Mouse (Mus musculus): Measurements from ENCODE around the gene Slc35f3. TPM values are rescaled to one million over a fixed set of nuclear protein-coding genes. Genes with fewer than 3 reads are reported as not detected.
A peak's percentile ranks its signal among the peaks of the same experiment; 100 is the strongest.

Slc35f3 gene
- polyA plus RNA-seq, 1 experiment, result 0.14 TPM

DNA sequence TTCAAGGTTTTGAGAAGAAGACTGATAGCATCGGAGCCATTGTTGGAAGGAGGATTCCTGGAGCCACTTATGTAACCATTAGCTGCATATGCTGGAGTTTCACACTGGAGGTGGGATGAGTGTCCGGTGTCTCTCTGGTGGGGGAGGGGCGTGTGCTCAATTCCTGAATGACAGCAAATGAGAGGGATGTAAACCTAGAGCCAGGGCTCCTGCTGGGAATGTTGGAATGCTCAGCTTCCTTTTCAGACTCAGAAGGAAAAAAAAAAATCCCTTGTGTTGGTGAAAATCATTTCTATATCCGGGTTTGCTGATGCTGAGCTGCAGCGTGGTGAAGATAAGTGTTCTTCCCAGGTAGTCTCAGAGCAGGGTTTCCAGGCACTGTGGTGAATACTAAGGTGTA lies 29.4 kb downstream of the Slc35f3 start:
- H3K4me3 ChIP-seq (ENCODE audit: control insufficient read depth, low read depth, low read length), result no peak overlapping the region
- no peaks in the 10 kb centered on the region for H3K4me1 ChIP-seq (ENCODE audit: control insufficient read depth, insufficient read depth, low read length)
- H3K27me3 ChIP-seq (ENCODE audit: control insufficient read depth, insufficient read depth, low read length), result no peaks in the 10 kb centered on the region
- TF ChIP-seq POLR2A (IDR thresholded peaks at IDR 0.05; ENCODE audit: control insufficient read depth, low read depth, low read length) (no peak), CTCF (IDR thresholded peaks at IDR 0.05; ENCODE audit: control insufficient read depth, insufficient read depth, insufficient replicate concordance, low read depth, low read length) (no peak)
- no peak overlapping the region for H3K27ac ChIP-seq (ENCODE audit: control insufficient read depth, insufficient read depth, low read depth, low read length)
- H3K36me3 ChIP-seq (ENCODE audit: control insufficient read depth, insufficient read depth, low read length), result no peaks in the 10 kb centered on the region

- H3K27me3 ChIP-seq (ENCODE audit: control insufficient read depth, insufficient read depth, low read length), result no peaks in the 10 kb centered on the region
- no peaks in the 10 kb centered on the region for H3K4me1 ChIP-seq (ENCODE audit: control insufficient read depth, insufficient read depth, low read length)
- H3K4me3 ChIP-seq (ENCODE audit: control insufficient read depth, low read depth, low read length), result no peak overlapping the region
- H3K36me3 ChIP-seq (ENCODE audit: control insufficient read depth, insufficient read depth, low read length), result no peaks in the 10 kb centered on the region
- no peak for TF ChIP-seq POLR2A (IDR thresholded peaks at IDR 0.05; ENCODE audit: control insufficient read depth, low read depth, low read length)
- no peak overlapping the region for H3K27ac ChIP-seq (ENCODE audit: control insufficient read depth, insufficient read depth, low read depth, low read length)
Measured at GRCm38 (mm10) chr8:126338864-126339263, 40.5 kb downstream of the Slc35f3 start.

DNA sequence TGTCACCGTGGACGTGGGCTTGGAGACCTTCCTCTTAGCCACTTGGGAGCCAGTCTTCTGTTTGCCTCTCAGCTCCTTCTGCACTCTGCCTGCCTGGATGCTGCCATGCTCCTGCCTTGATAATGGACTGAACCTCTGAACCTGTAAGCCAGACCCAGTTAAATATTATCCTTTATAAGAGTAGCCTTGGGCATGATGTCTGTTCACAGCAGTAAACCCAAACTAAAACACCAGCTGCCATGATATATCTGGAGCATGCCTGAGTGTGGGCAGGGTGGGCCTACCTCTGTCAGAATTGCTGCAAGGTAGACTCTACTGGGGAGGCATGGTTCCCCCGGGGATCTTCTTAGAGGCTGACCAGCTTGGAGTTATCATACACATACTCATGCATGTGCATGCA lies 41.0 kb downstream of the Slc35f3 start:
- Histone ChIP-seq H3K27ac (ENCODE audit: control insufficient read depth, insufficient read depth, low read depth, low read length) (no peak overlapping the region), H3K27me3 (ENCODE audit: control insufficient read depth, insufficient read depth, low read length) (no peaks in the 10 kb centered on the region), H3K36me3 (ENCODE audit: control insufficient read depth, insufficient read depth, low read length) (no peaks in the 10 kb centered on the region), H3K4me1 (ENCODE audit: control insufficient read depth, insufficient read depth, low read length) (no peaks in the 10 kb centered on the region), H3K4me3 (ENCODE audit: control insufficient read depth, low read depth, low read length) (no peak overlapping the region)
- TF ChIP-seq POLR2A (IDR thresholded peaks at IDR 0.05; ENCODE audit: control insufficient read depth, low read depth, low read length), result no peak
- no peak for TF ChIP-seq CTCF (IDR thresholded peaks at IDR 0.05; ENCODE audit: control insufficient read depth, insufficient read depth, insufficient replicate concordance, low read depth, low read length)

GRCm38 (mm10) chr8:126341200-126341599 lies 42.8 kb downstream of the Slc35f3 start:
- no peaks in the 10 kb centered on the region for H3K27me3 ChIP-seq (ENCODE audit: control insufficient read depth, insufficient read depth, low read length)
- H3K4me1 ChIP-seq (ENCODE audit: control insufficient read depth, insufficient read depth, low read length), result no peaks in the 10 kb centered on the region
- no peak for TF ChIP-seq CTCF (IDR thresholded peaks at IDR 0.05; ENCODE audit: control insufficient read depth, insufficient read depth, insufficient replicate concordance, low read depth, low read length)
- no peak for TF ChIP-seq POLR2A (IDR thresholded peaks at IDR 0.05; ENCODE audit: control insufficient read depth, low read depth, low read length)
- H3K27ac ChIP-seq (ENCODE audit: control insufficient read depth, insufficient read depth, low read depth, low read length), result no peak overlapping the region
- H3K36me3 ChIP-seq (ENCODE audit: control insufficient read depth, insufficient read depth, low read length), result no peaks in the 10 kb centered on the region
- no peak overlapping the region for H3K4me3 ChIP-seq (ENCODE audit: control insufficient read depth, low read depth, low read length)

GRCm38 (mm10) chr8:126343427-126343826 lies 45.1 kb downstream of the Slc35f3 start:
- Histone ChIP-seq H3K4me1 (ENCODE audit: control insufficient read depth, insufficient read depth, low read length) (no peaks in the 10 kb centered on the region), H3K27ac (ENCODE audit: control insufficient read depth, insufficient read depth, low read depth, low read length) (no peak overlapping the region), H3K36me3 (ENCODE audit: control insufficient read depth, insufficient read depth, low read length) (no peaks in the 10 kb centered on the region), H3K27me3 (ENCODE audit: control insufficient read depth, insufficient read depth, low read length) (no peaks in the 10 kb centered on the region), H3K4me3 (ENCODE audit: control insufficient read depth, low read depth, low read length) (no peak overlapping the region)
- TF ChIP-seq POLR2A (IDR thresholded peaks at IDR 0.05; ENCODE audit: control insufficient read depth, low read depth, low read length) (no peak), CTCF (IDR thresholded peaks at IDR 0.05; ENCODE audit: control insufficient read depth, insufficient read depth, insufficient replicate concordance, low read depth, low read length) (peak; percentile 58; the same call in 1 of the 2 replicates)

DNA sequence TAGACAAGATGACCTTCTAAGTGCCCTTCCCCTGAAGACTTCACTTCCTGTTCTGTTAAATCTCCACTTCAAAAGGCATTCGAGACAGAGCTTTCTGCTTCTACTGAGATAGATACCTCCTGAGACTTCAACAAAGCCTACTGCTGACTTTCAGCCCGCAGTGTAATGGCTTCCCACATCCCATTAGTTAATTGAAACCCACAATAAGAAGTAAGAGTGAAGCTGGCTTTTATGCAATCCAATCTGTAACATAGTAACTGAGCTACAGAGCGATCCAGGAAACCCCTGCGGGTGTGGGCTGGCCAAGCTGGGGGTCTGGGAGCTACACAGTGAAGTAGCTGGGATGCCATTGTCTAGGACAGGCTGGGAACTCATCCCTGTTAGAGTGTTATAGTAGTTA lies 46.7 kb downstream of the Slc35f3 start:
- no peaks in the 10 kb centered on the region for H3K4me1 ChIP-seq (ENCODE audit: control insufficient read depth, insufficient read depth, low read length)
- H3K27me3 ChIP-seq (ENCODE audit: control insufficient read depth, insufficient read depth, low read length), result no peaks in the 10 kb centered on the region
- TF ChIP-seq POLR2A (IDR thresholded peaks at IDR 0.05; ENCODE audit: control insufficient read depth, low read depth, low read length) (no peak), CTCF (IDR thresholded peaks at IDR 0.05; ENCODE audit: control insufficient read depth, insufficient read depth, insufficient replicate concordance, low read depth, low read length) (no peak)
- no peak overlapping the region for H3K27ac ChIP-seq (ENCODE audit: control insufficient read depth, insufficient read depth, low read depth, low read length)
- H3K36me3 ChIP-seq (ENCODE audit: control insufficient read depth, insufficient read depth, low read length), result no peaks in the 10 kb centered on the region
- no peak overlapping the region for H3K4me3 ChIP-seq (ENCODE audit: control insufficient read depth, low read depth, low read length)

- H3K4me1 ChIP-seq (ENCODE audit: control insufficient read depth, insufficient read depth, low read length), result no peaks in the 10 kb centered on the region
- H3K4me3 ChIP-seq (ENCODE audit: control insufficient read depth, low read depth, low read length), result no peak overlapping the region
- no peaks in the 10 kb centered on the region for H3K36me3 ChIP-seq (ENCODE audit: control insufficient read depth, insufficient read depth, low read length)
- H3K27me3 ChIP-seq (ENCODE audit: control insufficient read depth, insufficient read depth, low read length), result no peaks in the 10 kb centered on the region
- H3K27ac ChIP-seq (ENCODE audit: control insufficient read depth, insufficient read depth, low read depth, low read length), result no peak overlapping the region
- no peak for TF ChIP-seq POLR2A (IDR thresholded peaks at IDR 0.05; ENCODE audit: control insufficient read depth, low read depth, low read length)
- no peak for TF ChIP-seq CTCF (IDR thresholded peaks at IDR 0.05; ENCODE audit: control insufficient read depth, insufficient read depth, insufficient replicate concordance, low read depth, low read length)
Measured at GRCm38 (mm10) chr8:126353259-126353658, 54.9 kb downstream of the Slc35f3 start.

- TF ChIP-seq CTCF (IDR thresholded peaks at IDR 0.05; ENCODE audit: control insufficient read depth, insufficient read depth, insufficient replicate concordance, low read depth, low read length) (no peak), POLR2A (IDR thresholded peaks at IDR 0.05; ENCODE audit: control insufficient read depth, low read depth, low read length) (no peak)
- Histone ChIP-seq H3K27me3 (ENCODE audit: control insufficient read depth, insufficient read depth, low read length) (no peaks in the 10 kb centered on the region), H3K4me3 (ENCODE audit: control insufficient read depth, low read depth, low read length) (no peak overlapping the region), H3K27ac (ENCODE audit: control insufficient read depth, insufficient read depth, low read depth, low read length) (no peak overlapping the region), H3K36me3 (ENCODE audit: control insufficient read depth, insufficient read depth, low read length) (no peaks in the 10 kb centered on the region), H3K4me1 (ENCODE audit: control insufficient read depth, insufficient read depth, low read length) (no peaks in the 10 kb centered on the region)
Measured at GRCm38 (mm10) chr8:126357946-126358345, 59.6 kb downstream of the Slc35f3 start.

Measured in testis, adult 2 months (tissue).